20 mouse cellular contexts compared by ENCODE assay signal in the genomic region with DNA sequence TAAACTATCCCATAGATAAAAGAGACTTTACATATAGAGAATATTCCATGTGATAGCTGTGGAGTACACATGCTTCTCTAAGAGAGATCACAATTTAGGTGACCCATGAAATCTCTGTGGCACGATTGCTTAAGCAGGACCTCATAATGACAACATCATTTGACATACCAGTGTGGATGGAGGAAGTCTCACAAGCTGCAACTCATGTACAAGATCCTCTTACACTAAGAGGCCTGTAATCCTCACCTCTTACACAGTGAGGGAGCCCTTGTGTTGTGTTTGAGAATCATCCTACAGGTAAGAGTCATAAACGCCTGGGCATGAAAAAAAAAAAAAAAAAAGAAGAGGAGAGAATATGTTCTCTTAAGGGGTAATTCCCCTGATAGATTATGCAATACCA.
DNase-seq lines count a peak whose midpoint lies in the region; ATAC-seq lines count a peak whose summit lies in the region.
"Had no signal": no experiment of that assay in that cellular context is flagged by ENCODE, and none has a peak within 500 bp of the region (broad histone marks: within the 10 kb centered on the region; RNA-seq: fewer than 3 reads in every experiment).

No protein-coding gene starts in this region.

- 0 out of 2 replicates have a peak, but pooled peaks have one; percentile 22 for ATAC-seq in granulocyte monocyte progenitor cell, adult 5-6 weeks (replicated peaks; ENCODE audit: poor library complexity, severe bottlenecking)
- peak; percentile 87 for ATAC-seq in megakaryocyte, adult 5-6 weeks (ENCODE audit: poor library complexity, severe bottlenecking)
- 0 out of 2 replicates have a peak, but pooled peaks have one; percentile 34 for ATAC-seq in megakaryocyte progenitor cell, adult 5-6 weeks (replicated peaks; ENCODE audit: poor library complexity)
- peak; percentile 53; the same call in 1 of the 2 replicates for ATAC-seq in neutrophil, adult 5-6 weeks (ENCODE audit: extremely low read depth, insufficient number of reproducible peaks, low FRiP score, poor library complexity, severe bottlenecking)
- ATAC-seq: activated CD4-positive, CD25-positive, alpha-beta regulatory T cell, adult 4 months; CD4-positive, CD25-positive, alpha-beta regulatory T cell, adult 4 months; Patski had no signal

- no peak for DNase-seq in heart, postnatal 14 days
- no peak for DNase-seq in retina, embryonic 14.5 days (ENCODE audit: low spot score)
- no peak for DNase-seq in layer of hippocampus, adult 18-20 months (ENCODE audit: low spot score in 2 of 2)
- DNase-seq in gastrocnemius, postnatal 25 days = no peak
- DNase-seq: adrenal gland, adult 2 months; adrenal gland, adult 8-10 months; adrenal gland, postnatal 10 days; adrenal gland, postnatal 14 days; adrenal gland, postnatal 25 days; adrenal gland, postnatal 36 days; B cell, adult 2 months; cerebellum, adult 11 months; cerebellum, adult 11-12 months had no signal

- intact Hi-C loops in heart, postnatal 14 days (cut with DNase I) = no loop called here

Comparison
In these comparisons a context has a peak if more than half of its experiments do, and no peak if none do; other contexts are left out.
1. ATAC-seq: peak in every context shown above with its lines; median percentile 87 in megakaryocyte, adult 5-6 weeks; 53 in neutrophil, adult 5-6 weeks; 34 in megakaryocyte progenitor cell, adult 5-6 weeks; 22 in granulocyte monocyte progenitor cell, adult 5-6 weeks.